Mouse (Mus musculus): ENCODE results near the gene Stard13.

Stard13 gene

GRCm38 (mm10) chr5:151185286-151185856, 48.3 kb downstream of the Stard13 start:
- no peak for ATAC-seq (ENCODE audit: insufficient number of reproducible peaks, low FRiP score, low TSS enrichment)

- no peak for ATAC-seq (ENCODE audit: insufficient number of reproducible peaks, low FRiP score, low TSS enrichment)
Observed at GRCm38 (mm10) chr5:151183656-151184240, 49.9 kb downstream of the Stard13 start.

GRCm38 (mm10) chr5:151181288-151181687, 52.3 kb downstream of the Stard13 start:
- no peak for ATAC-seq (ENCODE audit: insufficient number of reproducible peaks, low FRiP score, low TSS enrichment)

- no peak for ATAC-seq (ENCODE audit: insufficient number of reproducible peaks, low FRiP score, low TSS enrichment)
Observed at GRCm38 (mm10) chr5:151180176-151180785, 53.4 kb downstream of the Stard13 start.

GRCm38 (mm10) chr5:151177171-151177570, 56.5 kb downstream of the Stard13 start:
- ATAC-seq (ENCODE audit: insufficient number of reproducible peaks, low FRiP score, low TSS enrichment), result no peak

GRCm38 (mm10) chr5:151175897-151176313, 57.7 kb downstream of the Stard13 start:
- no peak for ATAC-seq (ENCODE audit: insufficient number of reproducible peaks, low FRiP score, low TSS enrichment)

- no peak for ATAC-seq (ENCODE audit: insufficient number of reproducible peaks, low FRiP score, low TSS enrichment)
Observed at GRCm38 (mm10) chr5:151174485-151175460, 58.9 kb downstream of the Stard13 start.

- ATAC-seq (ENCODE audit: insufficient number of reproducible peaks, low FRiP score, low TSS enrichment), result no peak
Observed at GRCm38 (mm10) chr5:151173774-151174173, 59.9 kb downstream of the Stard13 start.

GRCm38 (mm10) chr5:151170168-151170750, 63.4 kb downstream of the Stard13 start:
- ATAC-seq (ENCODE audit: insufficient number of reproducible peaks, low FRiP score, low TSS enrichment), result no peak

- no peak for ATAC-seq (ENCODE audit: insufficient number of reproducible peaks, low FRiP score, low TSS enrichment)
Observed at GRCm38 (mm10) chr5:151168191-151168590, 65.4 kb downstream of the Stard13 start.

GRCm38 (mm10) chr5:151167641-151168040, 66.0 kb downstream of the Stard13 start:
- ATAC-seq (ENCODE audit: insufficient number of reproducible peaks, low FRiP score, low TSS enrichment), result no peak

- no peak for ATAC-seq (ENCODE audit: insufficient number of reproducible peaks, low FRiP score, low TSS enrichment)
Observed at GRCm38 (mm10) chr5:151166266-151166665, 67.4 kb downstream of the Stard13 start.

GRCm38 (mm10) chr5:151165381-151166016, 68.1 kb downstream of the Stard13 start:
- no peak for ATAC-seq (ENCODE audit: insufficient number of reproducible peaks, low FRiP score, low TSS enrichment)

- ATAC-seq (ENCODE audit: insufficient number of reproducible peaks, low FRiP score, low TSS enrichment), result no peak
Observed at GRCm38 (mm10) chr5:151164815-151165214, 68.8 kb downstream of the Stard13 start.

GRCm38 (mm10) chr5:151162642-151163041, 71.0 kb downstream of the Stard13 start:
- no peak for ATAC-seq (ENCODE audit: insufficient number of reproducible peaks, low FRiP score, low TSS enrichment)

- ATAC-seq (ENCODE audit: insufficient number of reproducible peaks, low FRiP score, low TSS enrichment), result no peak
Observed at GRCm38 (mm10) chr5:151155247-151155646, 78.4 kb downstream of the Stard13 start.

- ATAC-seq (ENCODE audit: insufficient number of reproducible peaks, low FRiP score, low TSS enrichment), result no peak
Observed at GRCm38 (mm10) chr5:151154780-151155179, 78.9 kb downstream of the Stard13 start.

- ATAC-seq (ENCODE audit: insufficient number of reproducible peaks, low FRiP score, low TSS enrichment), result no peak
Observed at GRCm38 (mm10) chr5:151154030-151154429, 79.6 kb downstream of the Stard13 start.

- ATAC-seq (ENCODE audit: insufficient number of reproducible peaks, low FRiP score, low TSS enrichment), result no peak
Observed at GRCm38 (mm10) chr5:151151549-151151948, 82.1 kb downstream of the Stard13 start.

- no peak for ATAC-seq (ENCODE audit: insufficient number of reproducible peaks, low FRiP score, low TSS enrichment)
Observed at GRCm38 (mm10) chr5:151149509-151149908, 84.1 kb downstream of the Stard13 start.
